Mouse (Mus musculus): Measurements from ENCODE around the gene Rpl3.

- TF ChIP-seq CTCF (conservative IDR thresholded peaks at IDR 0.05; ENCODE audit: low read length) (no peak), POU5F1 (IDR thresholded peaks at IDR 0.05; ENCODE audit: borderline replicate concordance, low read length) (no peak), NANOG (IDR thresholded peaks at IDR 0.05; ENCODE audit: borderline replicate concordance, low read length) (no peak)
These were observed 45.0 kb upstream of the Rpl3 start for GRCm38 (mm10) chr15:80136645-80137044.
